Mouse (Mus musculus) midbrain, embryonic 14.5 days (tissue): ENCODE measurements around the gene 4931428L18Rik. TPM values are rescaled to one million over a fixed set of nuclear protein-coding genes. Genes with fewer than 3 reads are reported as not detected.

ENCODE experiments used
- ATAC-seq: fragments of 200-750 bp; cut with Nextera tagmentation; 2 replicates; pipeline ENCODE4 v1.8.0; 2017; ENCODE audit warnings: moderate number of reproducible peaks, moderate library complexity; ENCODE audit not compliant: low FRiP score, low TSS enrichment
- DNase-seq: peaks from one replicate; pipeline ENCODE4 v3.0.0-alpha.2; 2015
- H3K27ac ChIP-seq: fragments of 300-500 bp; sonication (generic); replicated peaks from 2 replicates; pipeline ENCODE4 v1.5.1; 2014; ENCODE audit warnings: mild to moderate bottlenecking, low read depth, low read length, moderate library complexity
- H3K27me3 ChIP-seq: fragments of 300-500 bp; sonication (generic); 2 replicates; pipeline ENCODE4 v1.6.1; 2014; ENCODE audit warnings: low read length, control low read depth, mixed read lengths; ENCODE audit not compliant: control insufficient read depth, insufficient read depth
- H3K36me3 ChIP-seq: fragments of 300-500 bp; sonication (generic); 2 replicates; pipeline ENCODE4 v1.6.1; 2014; ENCODE audit warnings: low read length, control low read depth; ENCODE audit not compliant: control insufficient read depth, insufficient read depth
- H3K4me1 ChIP-seq: fragments of 300-500 bp; sonication (generic); 2 replicates; pipeline ENCODE4 v1.6.1; 2014; ENCODE audit warnings: mild to moderate bottlenecking, antibody characterized with exemption, low read length, control low read depth; ENCODE audit not compliant: control insufficient read depth, insufficient read depth
- H3K4me2 ChIP-seq: fragments of 300-500 bp; sonication (generic); 2 replicates; pipeline ENCODE4 v1.6.1; 2014; ENCODE audit warnings: mild to moderate bottlenecking, low read length, moderate library complexity
- H3K4me3 ChIP-seq: fragments of 300-500 bp; sonication (generic); replicated peaks from 2 replicates; pipeline ENCODE4 v1.5.1; 2014; ENCODE audit warnings: low read depth, low read length
- H3K9ac ChIP-seq: fragments of 300-500 bp; sonication (generic); replicated peaks from 2 replicates; pipeline ENCODE4 v1.6.1; 2014; ENCODE audit warnings: mild to moderate bottlenecking, low read length, moderate library complexity
- H3K9me3 ChIP-seq: fragments of 300-500 bp; sonication (generic); 2 replicates; pipeline ENCODE4 v1.6.1; 2016; ENCODE audit warnings: low read length, control low read depth, mixed read lengths; ENCODE audit not compliant: control insufficient read depth
- WGBS: fragments of 180-500 bp; shearing (Covaris S2); extraction: QIAGEN DNeasy Blood & Tissue Kit; methylation state at CpG from one replicate; pipeline ENCODE4 v1.1.7; 2014; 5-methylcytosine and 5-hydroxymethylcytosine counted together
- polyA plus RNA-seq: library from polyadenylated mRNA; unstranded; fragments of >200 nt; fragmentation: Nextera tagmentation; extraction: Ambion mirVana; gene quantifications from 2 replicates; pipeline ENCODE4 v1.2.1, GENCODE M21; 2014

Gene 4931428L18Rik
- polyA plus RNA-seq, 1 experiment from 2014 or later, result not detected

DNA sequence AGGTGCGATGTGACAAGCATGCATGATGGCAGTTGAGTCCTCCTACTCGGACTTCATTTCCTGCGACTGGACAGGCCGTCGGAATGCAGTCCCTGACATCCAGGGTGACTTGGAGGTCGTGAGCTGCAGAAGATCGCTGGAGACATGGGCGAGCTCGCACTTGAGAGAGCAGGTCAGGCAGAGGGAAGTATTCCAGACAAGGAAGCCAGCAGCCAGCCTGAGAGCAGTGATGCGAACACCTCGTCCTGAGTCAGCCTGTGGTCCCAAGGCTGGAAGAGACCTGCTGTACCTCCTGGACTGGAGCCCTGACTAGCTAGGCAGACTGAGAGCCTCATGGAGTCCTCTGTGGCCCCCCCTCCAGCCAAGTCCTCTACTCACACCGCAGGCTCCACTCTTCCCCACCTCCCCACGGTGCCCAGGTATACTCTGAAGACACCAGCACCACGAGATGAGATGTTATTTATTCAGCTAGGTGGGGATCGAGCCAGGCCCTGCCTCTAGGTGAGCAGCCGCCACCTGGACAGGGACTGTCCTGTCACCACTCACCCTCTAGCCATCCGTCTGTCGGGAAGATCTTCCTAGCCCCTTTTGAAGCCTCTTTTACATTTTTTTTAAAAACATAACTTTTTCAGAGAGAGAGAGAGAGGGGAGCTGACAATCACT is 57.8 kb downstream of the 4931428L18Rik start:
- Histone ChIP-seq H3K4me3 (no peak overlapping the region), H3K4me2 (no peak overlapping the region), H3K9ac (no peak overlapping the region), H3K27me3 (no peaks in the 10 kb centered on the region), H3K27ac (no peak overlapping the region), H3K9me3 (no peaks in the 10 kb centered on the region), H3K4me1 (no peaks in the 10 kb centered on the region), H3K36me3 (no peaks in the 10 kb centered on the region)
- ATAC-seq (no peak), DNase-seq (no peak)
- WGBS, result 84% methylated on average over 18 of the region's 18 CpGs

DNA sequence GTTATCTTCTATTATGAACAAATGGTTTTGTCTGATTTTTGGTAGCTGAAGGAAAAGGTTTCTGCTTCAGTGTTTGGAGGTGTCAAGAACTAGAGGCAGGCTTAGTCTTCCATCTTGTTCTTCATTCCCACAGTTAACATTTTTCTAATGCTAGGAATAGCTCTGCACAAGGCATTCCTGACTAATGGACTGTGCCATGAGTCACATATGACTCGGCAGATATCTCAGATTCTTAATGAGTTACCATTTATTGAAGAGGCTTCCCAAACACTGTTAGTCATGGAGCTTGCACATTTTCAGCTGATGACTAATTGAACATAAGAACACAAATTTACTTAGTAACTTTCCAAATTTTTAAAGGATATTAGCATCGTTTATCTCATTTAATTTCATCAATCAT is 65.6 kb downstream of the 4931428L18Rik start:
- DNase-seq (no peak), ATAC-seq (no peak)
- no peak overlapping the region for H3K9ac ChIP-seq
- no peaks in the 10 kb centered on the region for H3K4me1 ChIP-seq
- no peak overlapping the region for H3K4me2 ChIP-seq
- no peaks in the 10 kb centered on the region for H3K9me3 ChIP-seq
- no peaks in the 10 kb centered on the region for H3K36me3 ChIP-seq
- H3K4me3 ChIP-seq, result no peak overlapping the region
- no peak overlapping the region for H3K27ac ChIP-seq
- WGBS, result 90% methylated on average over 2 of the region's 2 CpGs
- no peaks in the 10 kb centered on the region for H3K27me3 ChIP-seq

DNA sequence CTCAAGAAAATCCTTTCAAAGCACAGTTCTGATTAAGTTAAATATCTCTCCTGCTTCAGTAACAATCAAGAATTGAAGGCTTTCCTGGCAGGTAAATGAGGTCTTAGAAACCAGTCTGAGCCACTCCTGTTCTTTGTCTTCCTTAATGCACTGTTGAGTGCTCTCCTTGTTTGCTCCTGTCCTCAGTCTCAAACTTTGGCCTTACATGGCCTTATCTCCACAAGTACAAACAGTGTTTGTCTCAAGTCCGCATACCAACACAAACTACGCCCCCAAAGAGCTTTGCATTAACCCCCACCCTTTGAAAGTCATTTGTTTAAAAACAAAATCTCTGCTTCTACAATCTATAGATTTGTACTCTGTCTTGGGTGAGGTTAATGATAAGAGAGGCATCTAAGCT is 66.3 kb downstream of the 4931428L18Rik start:
- Histone ChIP-seq H3K36me3 (no peaks in the 10 kb centered on the region), H3K4me2 (no peak overlapping the region), H3K27ac (no peak overlapping the region), H3K4me3 (no peak overlapping the region), H3K27me3 (no peaks in the 10 kb centered on the region), H3K9ac (no peak overlapping the region), H3K4me1 (no peaks in the 10 kb centered on the region), H3K9me3 (no peaks in the 10 kb centered on the region)
- WGBS, result 86% methylated on average over 2 of the region's 2 CpGs
- ATAC-seq, result no peak
- DNase-seq, result no peak

DNA sequence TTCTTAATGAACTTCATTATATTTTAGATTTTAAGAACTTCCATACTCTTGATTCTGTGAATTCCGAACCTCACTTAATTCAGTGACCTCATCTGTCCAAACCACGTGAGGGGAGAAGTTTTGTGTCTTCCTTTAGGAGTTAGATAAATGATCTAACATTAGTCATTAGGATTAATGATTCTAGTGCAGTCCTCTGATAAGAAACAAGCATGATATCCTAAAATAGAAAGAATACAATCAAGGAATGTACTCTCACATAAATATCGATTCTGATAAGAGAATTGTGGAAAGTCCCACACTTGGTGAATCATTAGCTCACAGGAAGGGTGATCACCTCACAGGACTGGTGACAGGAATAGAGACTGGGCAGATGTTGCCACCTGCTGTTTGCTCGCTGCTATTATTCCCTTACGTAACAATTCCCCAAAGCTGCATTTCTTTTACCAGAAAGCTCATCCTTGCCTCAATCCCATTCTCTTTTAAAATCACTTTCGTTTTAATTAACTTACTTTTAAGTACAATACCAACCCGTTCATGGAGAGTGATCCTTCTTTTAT is 68.6 kb downstream of the 4931428L18Rik start:
- H3K27me3 ChIP-seq, result no peaks in the 10 kb centered on the region
- H3K4me2 ChIP-seq, result no peak overlapping the region
- no peak overlapping the region for H3K4me3 ChIP-seq
- no peaks in the 10 kb centered on the region for H3K4me1 ChIP-seq
- DNase-seq, result peak; percentile 81
- ATAC-seq, result peak; percentile 79; the same call in 1 of the 2 replicates
- H3K9me3 ChIP-seq, result no peaks in the 10 kb centered on the region
- 29% methylated on average over 7 of the region's 7 CpGs for WGBS
- H3K36me3 ChIP-seq, result no peaks in the 10 kb centered on the region
- no peak overlapping the region for H3K27ac ChIP-seq
- H3K9ac ChIP-seq, result no peak overlapping the region

DNA sequence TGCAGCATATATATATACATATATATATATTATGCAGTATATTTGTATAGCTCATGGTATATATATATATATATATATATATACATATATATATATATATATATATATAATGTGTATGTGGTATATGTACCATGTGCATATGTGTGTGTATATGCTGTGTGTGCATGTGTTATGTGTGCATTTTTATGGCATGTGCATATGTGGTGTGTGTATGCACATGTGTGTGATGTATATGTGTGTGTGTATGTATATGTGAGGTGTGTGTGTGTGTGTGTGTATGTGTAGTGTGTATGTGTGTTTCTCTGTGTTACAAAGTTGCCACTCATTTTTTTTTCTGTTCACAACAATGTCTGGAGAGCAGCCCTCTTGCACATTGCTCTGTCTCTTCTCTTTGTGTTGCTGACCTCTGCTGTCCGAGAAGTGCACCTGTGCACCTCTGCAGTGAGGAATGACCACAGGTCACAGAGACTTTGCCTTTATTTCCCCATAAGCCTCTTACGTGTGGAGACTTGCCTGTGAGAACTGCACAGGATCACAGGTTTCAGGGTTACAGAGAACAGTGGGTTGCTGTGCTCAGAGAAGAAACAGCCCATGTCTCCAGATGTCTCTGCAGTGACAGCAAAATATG is 69.6 kb downstream of the 4931428L18Rik start:
- ATAC-seq, result no peak

DNA sequence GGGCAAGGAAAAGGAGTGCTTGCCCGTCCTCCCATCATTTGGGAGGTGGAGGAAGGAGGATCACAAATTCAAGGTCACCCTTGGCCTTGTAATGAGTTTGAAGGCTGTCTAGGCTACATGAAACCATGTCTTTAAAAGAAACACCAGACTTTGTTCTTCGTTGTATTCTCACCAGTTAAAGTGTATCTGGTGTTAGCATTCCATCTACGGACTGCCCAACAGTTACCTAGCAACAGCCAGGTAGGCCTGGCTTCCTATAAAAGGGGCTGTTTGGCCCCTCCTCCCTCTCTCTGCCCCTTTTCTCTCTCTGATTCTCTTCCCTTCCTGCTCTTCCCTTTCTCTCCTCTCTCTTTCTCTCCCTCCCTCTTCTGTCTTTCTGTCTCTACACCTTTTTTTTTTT is 71.9 kb downstream of the 4931428L18Rik start:
- Histone ChIP-seq H3K4me1 (no peaks in the 10 kb centered on the region), H3K4me3 (no peak overlapping the region), H3K4me2 (no peak overlapping the region), H3K36me3 (no peaks in the 10 kb centered on the region), H3K9me3 (no peaks in the 10 kb centered on the region), H3K27ac (no peak overlapping the region), H3K9ac (no peak overlapping the region), H3K27me3 (no peaks in the 10 kb centered on the region)
- ATAC-seq (no peak), DNase-seq (no peak)
- WGBS, result 56% methylated on average over 3 of the region's 3 CpGs

More for the DNA sequence above, 69.6 kb downstream of the 4931428L18Rik start:
- Histone ChIP-seq H3K4me3 (no peak overlapping the region), H3K36me3 (no peaks in the 10 kb centered on the region), H3K27ac (no peak overlapping the region), H3K9ac (no peak overlapping the region), H3K4me2 (no peak overlapping the region), H3K9me3 (no peaks in the 10 kb centered on the region), H3K27me3 (no peaks in the 10 kb centered on the region), H3K4me1 (no peaks in the 10 kb centered on the region)
- WGBS, result 71% methylated on average over 2 of the region's 2 CpGs
- peak; percentile 13 for DNase-seq

DNA sequence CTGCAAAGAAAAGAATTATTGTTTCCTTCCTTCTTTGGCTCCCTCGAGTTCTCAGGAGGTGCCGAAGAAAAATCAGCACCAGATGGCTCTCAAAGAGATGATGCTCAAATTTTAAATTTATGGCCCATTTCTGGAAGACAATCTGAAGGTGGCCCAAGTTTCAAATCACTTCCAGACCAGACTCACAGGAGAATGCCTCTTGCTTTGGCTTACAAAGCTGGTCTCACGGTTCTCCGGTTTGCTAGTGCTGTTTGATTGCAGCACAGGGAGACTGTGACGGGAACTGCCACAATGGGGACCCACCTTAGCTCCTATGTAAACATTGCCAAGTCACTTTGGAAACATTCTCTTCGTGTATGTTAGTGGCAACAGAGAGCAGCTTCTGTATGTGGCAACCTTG is 72.8 kb downstream of the 4931428L18Rik start:
- Histone ChIP-seq H3K27me3 (no peaks in the 10 kb centered on the region), H3K27ac (no peak overlapping the region), H3K9ac (no peak overlapping the region), H3K4me1 (no peaks in the 10 kb centered on the region), H3K4me3 (no peak overlapping the region), H3K9me3 (no peaks in the 10 kb centered on the region), H3K36me3 (no peaks in the 10 kb centered on the region), H3K4me2 (no peak overlapping the region)
- no peak for DNase-seq
- WGBS, result 70% methylated on average over 6 of the region's 6 CpGs
- ATAC-seq, result no peak

DNA sequence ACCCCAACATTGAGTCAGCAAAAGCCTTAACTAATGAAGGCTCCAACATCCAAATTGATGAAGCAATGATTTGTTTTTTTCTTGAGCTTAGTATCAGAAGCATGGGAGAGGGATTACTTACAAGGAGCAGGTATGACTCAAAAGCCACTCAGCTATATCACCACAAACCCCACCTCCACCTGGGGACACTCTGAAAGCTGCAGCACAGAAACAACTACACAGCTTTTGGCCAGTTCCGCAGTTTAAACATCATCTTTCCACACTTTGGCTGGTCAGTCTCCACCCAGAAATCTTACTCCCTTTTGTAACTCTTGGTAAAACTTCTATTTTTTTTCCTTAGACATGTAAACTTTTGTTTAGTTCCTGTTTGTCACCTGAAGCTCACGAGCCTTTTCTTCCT is 78.9 kb downstream of the 4931428L18Rik start:
- no peak for DNase-seq
- Histone ChIP-seq H3K9ac (no peak overlapping the region), H3K27me3 (no peaks in the 10 kb centered on the region), H3K36me3 (no peaks in the 10 kb centered on the region), H3K9me3 (no peaks in the 10 kb centered on the region), H3K4me3 (no peak overlapping the region), H3K4me2 (no peak overlapping the region), H3K4me1 (no peaks in the 10 kb centered on the region), H3K27ac (no peak overlapping the region)
- WGBS, result 82% methylated on average over 2 of the region's 2 CpGs
- no peak for ATAC-seq
